10 mouse cellular contexts compared by ENCODE assay signal in genomic region chr1:155527027-155527786, GRCm38 (mm10). TPM values are rescaled to one million over a fixed set of nuclear protein-coding genes. Genes with fewer than 3 reads are reported as not detected.
DNase-seq lines count a peak whose midpoint lies in the region; ATAC-seq lines count a peak whose summit lies in the region.
"Had no signal": no experiment of that assay in that cellular context is flagged by ENCODE, and none has a peak within 500 bp of the region (broad histone marks: within the 10 kb centered on the region; RNA-seq: fewer than 3 reads in every experiment).

No protein-coding gene starts in this region.

- H3K36me3 ChIP-seq in hindbrain, embryonic 11.5 days (ENCODE audit: control insufficient read depth, insufficient read depth, low read length) = no peaks in the 10 kb centered on the region
- no peaks in the 10 kb centered on the region for H3K36me3 ChIP-seq in hindbrain, embryonic 16.5 days (ENCODE audit: control insufficient read depth, insufficient read depth, low read length)
- no peaks in the 10 kb centered on the region for H3K36me3 ChIP-seq in forebrain, embryonic 15.5 days
- H3K36me3 ChIP-seq in limb, embryonic 13.5 days = no peaks in the 10 kb centered on the region

- no peak overlapping the region for H3K4me3 ChIP-seq in hindbrain, embryonic 11.5 days (ENCODE audit: low read depth, low read length)
- H3K4me3 ChIP-seq in hindbrain, embryonic 16.5 days (ENCODE audit: low read length) = no peak overlapping the region
- H3K4me3 ChIP-seq in forebrain, embryonic 15.5 days = no peak overlapping the region
- H3K4me3 ChIP-seq in limb, embryonic 13.5 days = no peak overlapping the region

- no peak for ATAC-seq in hindbrain, embryonic 11.5 days (ENCODE audit: low FRiP score)
- no peak for ATAC-seq in hindbrain, embryonic 16.5 days
- no peak for ATAC-seq in forebrain, embryonic 15.5 days (replicated peaks)
- ATAC-seq in limb, embryonic 13.5 days (ENCODE audit: low FRiP score, low read depth) = no peak

- H3K9ac ChIP-seq in hindbrain, embryonic 11.5 days (ENCODE audit: low read depth, low read length) = no peak overlapping the region
- H3K9ac ChIP-seq in hindbrain, embryonic 16.5 days (ENCODE audit: low read depth, low read length) = no peak overlapping the region
- H3K9ac ChIP-seq in forebrain, embryonic 15.5 days (replicated peaks) = no peak overlapping the region
- no peak overlapping the region for H3K9ac ChIP-seq in limb, embryonic 13.5 days

- no peaks in the 10 kb centered on the region; the same call in 1 of the 2 replicates for H3K27me3 ChIP-seq in hindbrain, embryonic 11.5 days (ENCODE audit: control insufficient read depth, insufficient read depth, low read length)
- H3K27me3 ChIP-seq in hindbrain, embryonic 16.5 days (replicated peaks; ENCODE audit: control insufficient read depth, insufficient read depth, low read length) = no peaks in the 10 kb centered on the region
- no peaks in the 10 kb centered on the region for H3K27me3 ChIP-seq in forebrain, embryonic 15.5 days
- peaks cover 12% of the 10 kb centered on the region; the same call in 1 of the 2 replicates for H3K27me3 ChIP-seq in limb, embryonic 13.5 days

- no peaks in the 10 kb centered on the region for H3K9me3 ChIP-seq in hindbrain, embryonic 11.5 days (ENCODE audit: control insufficient read depth, low read length)
- H3K9me3 ChIP-seq in hindbrain, embryonic 16.5 days (ENCODE audit: control insufficient read depth, low read length) = no peaks in the 10 kb centered on the region
- H3K9me3 ChIP-seq in forebrain, embryonic 15.5 days = no peaks in the 10 kb centered on the region
- H3K9me3 ChIP-seq in limb, embryonic 13.5 days = peaks cover 6% of the 10 kb centered on the region

- DNase-seq in hindbrain, embryonic 11.5 days (ENCODE audit: low spot score) = peak; percentile 49
- peak; percentile 31 for DNase-seq in NIH3T3 (ENCODE audit: low read depth)
- no peak for DNase-seq in layer of hippocampus, adult 11-12 months (ENCODE audit: low spot score)
- DNase-seq in left cerebral cortex, postnatal 10 days (ENCODE audit: extremely low spot score in 1 of 2, low spot score in 2 of 2) = no peak
- DNase-seq in lung, postnatal 36 days = no peak
- DNase-seq: gastrocnemius, postnatal 10 days; lung, postnatal 10 days had no signal

- no peak overlapping the region for H3K27ac ChIP-seq in hindbrain, embryonic 11.5 days (ENCODE audit: low read depth, low read length)
- H3K27ac ChIP-seq in hindbrain, embryonic 16.5 days (ENCODE audit: low read depth, low read length) = no peak overlapping the region
- peak overlapping the region; percentile 2; the same call in 1 of the 2 replicates for H3K27ac ChIP-seq in forebrain, embryonic 15.5 days (replicated peaks)
- H3K27ac ChIP-seq in limb, embryonic 13.5 days = no peak overlapping the region

- intact Hi-C loops in left cerebral cortex, postnatal 10 days (cut with DNase I) = loop anchor here (10.0 kb wide), 1 partner anchor 482 kb away; no protein-coding TSS in a partner anchor

- H3K4me2 ChIP-seq in hindbrain, embryonic 11.5 days (replicated peaks; ENCODE audit: low read depth, low read length) = no peak overlapping the region; the same call in 1 of the 2 replicates
- no peak overlapping the region for H3K4me2 ChIP-seq in hindbrain, embryonic 16.5 days (ENCODE audit: low read length)
- no peak overlapping the region for H3K4me2 ChIP-seq in forebrain, embryonic 15.5 days (replicated peaks)
- 0 out of 2 replicates have a peak overlapping the region, but pooled peaks have one; percentile 7 for H3K4me2 ChIP-seq in limb, embryonic 13.5 days (replicated peaks)

- peaks cover 9% of the 10 kb centered on the region for H3K4me1 ChIP-seq in hindbrain, embryonic 11.5 days (replicated peaks; ENCODE audit: control insufficient read depth, insufficient read depth, low read length)
- H3K4me1 ChIP-seq in hindbrain, embryonic 16.5 days (ENCODE audit: control insufficient read depth, insufficient read depth, low read depth, low read length) = peaks cover 10% of the 10 kb centered on the region
- peaks cover 43% of the 10 kb centered on the region for H3K4me1 ChIP-seq in forebrain, embryonic 15.5 days
- peaks cover 35% of the 10 kb centered on the region for H3K4me1 ChIP-seq in limb, embryonic 13.5 days

- 25% methylated on average over 12 of the region's 12 CpGs for WGBS in hindbrain, embryonic 11.5 days
- WGBS in hindbrain, embryonic 16.5 days = 34% methylated on average over 12 of the region's 12 CpGs
- WGBS in forebrain, embryonic 15.5 days = 24% methylated on average over 12 of the region's 12 CpGs
- WGBS in limb, embryonic 13.5 days = 20% methylated on average over 12 of the region's 12 CpGs

RNA-seq across cellular contexts. Expression of gene Acbd6, which starts 30.7 kb away (rescaled TPM):
- polyA plus RNA-seq in hindbrain, embryonic 11.5 days (2014; fragmentation: Nextera tagmentation; extraction: Ambion mirVana) = 70.9 and 79.9 TPM in 2 replicates
- polyA plus RNA-seq in hindbrain, embryonic 16.5 days (2015; fragmentation: Nextera tagmentation; extraction: Ambion mirVana) = 85.7 and 101 TPM in 2 replicates
- polyA plus RNA-seq in forebrain, embryonic 15.5 days (2015; fragmentation: Nextera tagmentation; extraction: Ambion mirVana) = 97.7 and 106 TPM in 2 replicates
- 74.5 and 80.6 TPM in 2 replicates for polyA plus RNA-seq in limb, embryonic 13.5 days (2015; fragmentation: Nextera tagmentation; extraction: Ambion mirVana)
- 100 to 1,000 TPM; 107 to 110 TPM for total RNA-seq in left cerebral cortex, postnatal 10 days (2021)

Comparison
In these comparisons a context has a peak if more than half of its experiments do, and no peak if none do; other contexts are left out.
1. DNase-seq: peak in hindbrain, embryonic 11.5 days (single experiment) and NIH3T3 (single experiment); none in layer of hippocampus, adult 11-12 months (single experiment), left cerebral cortex, postnatal 10 days (0 of 2) and lung, postnatal 36 days (single experiment).